Comparison of ENCODE assay signal across 8 mouse cellular contexts in the genomic region with DNA sequence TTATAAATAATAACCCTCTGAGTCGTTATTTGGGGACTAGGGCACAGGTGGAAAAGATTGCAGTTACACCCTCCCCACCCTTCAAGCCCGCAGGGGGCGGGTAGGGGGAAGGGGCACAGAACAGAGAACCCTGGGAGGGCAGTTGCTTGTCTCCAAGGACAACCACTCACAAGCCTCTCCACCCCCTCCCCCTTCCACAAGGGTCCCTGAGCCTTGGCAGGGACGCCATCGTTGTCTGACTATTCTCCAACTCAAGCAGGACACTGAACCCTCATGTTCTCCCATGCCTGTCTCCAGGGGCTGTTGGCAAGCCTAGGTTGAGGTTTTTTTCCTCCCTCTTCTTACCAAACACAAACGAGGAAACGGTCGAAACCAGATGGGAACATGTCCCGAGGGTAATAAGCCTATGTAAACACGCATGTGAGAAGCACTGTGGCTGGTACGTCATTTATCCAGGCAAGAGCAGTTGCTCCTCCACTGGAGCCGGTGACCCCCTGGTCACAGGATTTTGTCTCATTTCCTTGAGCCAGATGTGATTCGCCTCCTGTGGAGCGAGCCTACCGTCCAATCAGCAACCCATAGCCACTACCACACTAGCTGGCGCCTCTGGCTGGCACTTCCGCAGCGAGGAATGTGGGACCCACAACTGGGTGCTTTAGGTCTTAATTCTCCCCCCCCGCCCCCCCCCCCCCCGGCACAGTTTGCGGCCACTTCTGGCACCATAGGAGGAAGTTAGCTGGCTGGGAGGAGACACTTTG. TPM values are rescaled to one million over a fixed set of nuclear protein-coding genes. Genes with fewer than 3 reads are reported as not detected.
A peak's percentile ranks its signal among the peaks of the same experiment; 100 is the strongest.
DNase-seq lines count a peak whose midpoint lies in the region; ATAC-seq and TF ChIP-seq lines count a peak whose summit lies in the region.

No protein-coding gene starts in this region.

- TF ChIP-seq POLR2A in liver, adult 2 months (IDR thresholded peaks at IDR 0.05; ENCODE audit: extremely low read depth, insufficient read depth, low read length) = no peak

- H3K9ac ChIP-seq in liver, adult 2 months (ENCODE audit: low read depth, low read length) = peak overlapping the region; percentile 65
- H3K9ac ChIP-seq in hindbrain, embryonic 13.5 days = 0 out of 2 replicates have a peak overlapping the region, but pooled peaks have one; percentile 25
- no peak overlapping the region for H3K9ac ChIP-seq in liver, embryonic 15.5 days
- H3K9ac ChIP-seq in neural tube, embryonic 11.5 days (ENCODE audit: low read length) = no peak overlapping the region

- H3K9me3 ChIP-seq in hindbrain, embryonic 13.5 days = no peaks in the 10 kb centered on the region
- no peaks in the 10 kb centered on the region for H3K9me3 ChIP-seq in liver, embryonic 15.5 days (replicated peaks)
- H3K9me3 ChIP-seq in neural tube, embryonic 11.5 days (ENCODE audit: control insufficient read depth, low read length) = no peaks in the 10 kb centered on the region

- ATAC-seq in hindbrain, embryonic 13.5 days (ENCODE audit: low FRiP score) = no peak
- ATAC-seq in liver, embryonic 15.5 days (ENCODE audit: insufficient read depth) = no peak; the same call in 1 of the 2 replicates
- no peak for ATAC-seq in neural tube, embryonic 11.5 days (ENCODE audit: insufficient read depth, low FRiP score, low TSS enrichment)
- no peak for ATAC-seq in CD4-positive, CD25-positive, alpha-beta regulatory T cell, adult 4 months

- H3K4me1 ChIP-seq in liver, adult 2 months (ENCODE audit: control insufficient read depth, insufficient read depth, low read length) = peaks cover 13% of the 10 kb centered on the region; the same call in 1 of the 2 replicates
- peaks cover 37% of the 10 kb centered on the region for H3K4me1 ChIP-seq in hindbrain, embryonic 13.5 days (replicated peaks)
- peaks cover 13% of the 10 kb centered on the region for H3K4me1 ChIP-seq in liver, embryonic 15.5 days (replicated peaks)
- H3K4me1 ChIP-seq in neural tube, embryonic 11.5 days (ENCODE audit: control insufficient read depth, insufficient read depth, low read length) = peaks cover 18% of the 10 kb centered on the region

- WGBS in liver, adult 2 months = 7% methylated on average over 19 of the region's 21 CpGs
- 11% methylated on average over 18 of the region's 21 CpGs for WGBS in hindbrain, embryonic 13.5 days
- WGBS in liver, embryonic 15.5 days (ENCODE audit: insufficient replicate concordance) = 7% methylated on average over 19 of the region's 21 CpGs
- WGBS in neural tube, embryonic 11.5 days = 19% methylated on average over 17 of the region's 21 CpGs

- no peaks in the 10 kb centered on the region for H3K27me3 ChIP-seq in liver, adult 2 months (ENCODE audit: control insufficient read depth, insufficient read depth, low read length)
- peaks cover 37% of the 10 kb centered on the region for H3K27me3 ChIP-seq in hindbrain, embryonic 13.5 days
- peaks cover 58% of the 10 kb centered on the region for H3K27me3 ChIP-seq in liver, embryonic 15.5 days
- peaks cover 5% of the 10 kb centered on the region; the same call in 1 of the 2 replicates for H3K27me3 ChIP-seq in neural tube, embryonic 11.5 days (ENCODE audit: control insufficient read depth, insufficient read depth, low read length)

- H3K36me3 ChIP-seq in liver, adult 2 months (ENCODE audit: control insufficient read depth, insufficient read depth, low read length) = no peaks in the 10 kb centered on the region
- peaks cover 8% of the 10 kb centered on the region for H3K36me3 ChIP-seq in hindbrain, embryonic 13.5 days
- peaks cover 2% of the 10 kb centered on the region; the same call in 1 of the 2 replicates for H3K36me3 ChIP-seq in liver, embryonic 15.5 days (replicated peaks)
- H3K36me3 ChIP-seq in neural tube, embryonic 11.5 days (ENCODE audit: control insufficient read depth, insufficient read depth, low read length) = no peaks in the 10 kb centered on the region

- H3K4me2 ChIP-seq in hindbrain, embryonic 13.5 days = peak overlapping the region; percentile 33
- H3K4me2 ChIP-seq in liver, embryonic 15.5 days = peak overlapping the region; percentile 50
- no peak overlapping the region for H3K4me2 ChIP-seq in neural tube, embryonic 11.5 days (ENCODE audit: low read depth)

- TF ChIP-seq CTCF in liver, adult 2 months (IDR thresholded peaks at IDR 0.05; ENCODE audit: low read depth, low read length) = no peak

- DNase-seq in liver, adult 2 months (ENCODE audit: extremely low read depth, low read depth, low spot score) = peak; percentile 85
- no peak for DNase-seq in liver
- DNase-seq in neural tube, embryonic 11.5 days (ENCODE audit: low spot score) = peak; percentile 62
- no peak for DNase-seq in thymus, adult 18-20 months
- DNase-seq in adrenal gland, adult 18-20 months (ENCODE audit: low spot score in 2 of 2) = no peak

- peak overlapping the region; percentile 25; the same call in 1 of the 2 replicates for H3K4me3 ChIP-seq in liver, adult 2 months (ENCODE audit: insufficient read depth, low read depth, low read length)
- H3K4me3 ChIP-seq in hindbrain, embryonic 13.5 days = no peak overlapping the region
- H3K4me3 ChIP-seq in liver, embryonic 15.5 days (replicated peaks) = 0 out of 2 replicates have a peak overlapping the region, but pooled peaks have one; percentile 2
- H3K4me3 ChIP-seq in neural tube, embryonic 11.5 days (ENCODE audit: low read depth, low read length) = no peak overlapping the region

- H3K79me2 ChIP-seq in liver, adult 2 months (ENCODE audit: control insufficient read depth, insufficient read depth, low read length) = no peaks in the 10 kb centered on the region

- H3K27ac ChIP-seq in liver, adult 2 months (replicated peaks; ENCODE audit: insufficient read depth, low read depth, low read length) = peak overlapping the region; percentile 51
- H3K27ac ChIP-seq in hindbrain, embryonic 13.5 days = 0 out of 2 replicates have a peak overlapping the region, but pooled peaks have one; percentile 40
- H3K27ac ChIP-seq in liver, embryonic 15.5 days (replicated peaks) = no peak overlapping the region
- H3K27ac ChIP-seq in neural tube, embryonic 11.5 days (ENCODE audit: low read depth, low read length) = 0 out of 2 replicates have a peak overlapping the region, but pooled peaks have one; percentile 6

RNA-seq across cellular contexts. Expression of a gene that starts 11.2 kb away (rescaled TPM):
- 1.7 and 2.4 TPM in 2 replicates for total RNA-seq in liver, adult 2 months (2014; rRNA removed)
- polyA plus RNA-seq in liver, adult 2 months (2012; rRNA removed) = 5.7 and 9.0 TPM in 2 replicates
- polyA plus RNA-seq in hindbrain, embryonic 13.5 days (2015; fragmentation: Nextera tagmentation; extraction: Ambion mirVana) = not detected in 2 replicates
- 0.26 and 0.28 TPM in 2 replicates for polyA plus RNA-seq in liver, embryonic 15.5 days (2015; fragmentation: Nextera tagmentation; extraction: Ambion mirVana)
- polyA plus RNA-seq in neural tube, embryonic 11.5 days (2014; fragmentation: Nextera tagmentation; extraction: Ambion mirVana) = 1.4 TPM in 2 replicates
- not detected for polyA plus RNA-seq in CD4-positive, CD25-positive, alpha-beta regulatory T cell, adult 4 months (2017; shearing (Covaris generic))
- total RNA-seq in adrenal gland, adult 18-20 months (2021) = 10 to 100 TPM in 1 of 2 experiments, 1 to 10 TPM in 1; 6.2 to 11.5 TPM

RNA-seq across cellular contexts. Expression of a gene that starts 37.0 kb away (rescaled TPM):
- total RNA-seq in liver, adult 2 months (2014; rRNA removed) = 14.8 and 15.9 TPM in 2 replicates
- polyA plus RNA-seq in liver, adult 2 months (2012; rRNA removed) = 17.2 and 19.0 TPM in 2 replicates
- polyA plus RNA-seq in hindbrain, embryonic 13.5 days (2015; fragmentation: Nextera tagmentation; extraction: Ambion mirVana) = 115 and 119 TPM in 2 replicates
- polyA plus RNA-seq in liver, embryonic 15.5 days (2015; fragmentation: Nextera tagmentation; extraction: Ambion mirVana) = 58.4 and 61.1 TPM in 2 replicates
- polyA plus RNA-seq in neural tube, embryonic 11.5 days (2014; fragmentation: Nextera tagmentation; extraction: Ambion mirVana) = 136 and 144 TPM in 2 replicates
- 10 to 100 TPM in 1 of 2 experiments, 1 to 10 TPM in 1; 6.7 to 13.2 TPM for polyA plus RNA-seq in CD4-positive, CD25-positive, alpha-beta regulatory T cell, adult 4 months (2017; shearing (Covaris generic))
- total RNA-seq in adrenal gland, adult 18-20 months (2021) = 10 to 100 TPM; 59.7 to 62.5 TPM

Comparison
In these comparisons a context has a peak if more than half of its experiments do, and no peak if none do; other contexts are left out.
1. DNase-seq: peak in liver, adult 2 months (single experiment) and neural tube, embryonic 11.5 days (single experiment); none in liver (single experiment), thymus, adult 18-20 months (0 of 2) and adrenal gland, adult 18-20 months (0 of 2).
2. H3K9ac ChIP-seq: peak in liver, adult 2 months (single experiment) and hindbrain, embryonic 13.5 days (single experiment); none in liver, embryonic 15.5 days (single experiment) and neural tube, embryonic 11.5 days (single experiment).
3. H3K4me3 ChIP-seq: peak in liver, adult 2 months (single experiment) and liver, embryonic 15.5 days (single experiment); none in hindbrain, embryonic 13.5 days (single experiment) and neural tube, embryonic 11.5 days (single experiment).